Mouse (Mus musculus) testis, postnatal 14 days (tissue): ENCODE data around the gene Evx2.

Experiments
- DNase-seq: peaks from one replicate; pipeline ENCODE4 v3.0.0; 2021; ENCODE audit warnings: low spot score

Gene Evx2

DNA sequence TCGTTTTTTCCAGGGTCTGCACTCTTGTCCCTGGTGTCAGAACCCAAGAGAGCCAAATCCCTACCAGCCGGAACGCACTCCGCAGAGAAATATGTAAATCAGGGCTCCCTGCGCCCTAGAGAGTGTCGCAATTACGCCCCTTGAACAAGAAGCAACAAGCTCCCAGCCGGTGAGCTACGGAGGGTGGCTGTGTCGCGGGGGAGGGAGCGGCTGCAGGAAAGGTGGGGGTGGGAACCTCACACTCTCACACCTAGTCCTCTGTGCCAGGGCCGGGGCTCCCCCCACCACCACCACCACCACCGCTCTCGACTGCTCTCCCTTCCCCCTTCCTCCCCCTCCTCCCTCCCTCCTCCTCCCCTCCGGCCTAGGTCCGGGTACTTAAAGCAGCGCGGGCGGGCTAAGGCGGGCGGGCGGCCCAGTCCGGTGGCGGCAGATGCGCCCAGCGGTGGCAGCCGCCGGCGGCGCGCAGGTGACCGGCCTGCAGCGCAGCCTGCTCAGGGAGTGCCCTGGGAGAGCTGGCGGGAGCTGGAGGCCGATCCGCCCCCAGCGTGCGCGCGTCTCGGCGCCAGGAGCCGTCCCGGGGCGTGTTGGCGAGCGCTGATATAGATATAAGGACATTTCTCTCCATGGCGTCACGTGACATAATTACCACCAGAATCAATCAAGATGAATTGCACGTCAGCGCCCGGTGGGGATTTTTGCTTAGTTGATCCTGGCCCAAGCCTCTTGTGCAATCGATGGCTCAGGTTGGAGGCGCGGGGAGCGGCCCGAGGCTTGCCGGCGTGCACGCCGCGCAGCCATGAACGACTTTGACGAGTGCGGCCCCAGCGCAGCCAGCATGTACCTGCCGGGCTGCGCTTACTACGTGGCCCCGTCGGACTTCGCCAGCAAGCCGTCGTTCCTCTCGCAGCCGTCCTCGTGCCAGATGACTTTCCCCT lies 22.5 kb upstream of the Evx2 start:
- peak; percentile 19 for DNase-seq

DNA sequence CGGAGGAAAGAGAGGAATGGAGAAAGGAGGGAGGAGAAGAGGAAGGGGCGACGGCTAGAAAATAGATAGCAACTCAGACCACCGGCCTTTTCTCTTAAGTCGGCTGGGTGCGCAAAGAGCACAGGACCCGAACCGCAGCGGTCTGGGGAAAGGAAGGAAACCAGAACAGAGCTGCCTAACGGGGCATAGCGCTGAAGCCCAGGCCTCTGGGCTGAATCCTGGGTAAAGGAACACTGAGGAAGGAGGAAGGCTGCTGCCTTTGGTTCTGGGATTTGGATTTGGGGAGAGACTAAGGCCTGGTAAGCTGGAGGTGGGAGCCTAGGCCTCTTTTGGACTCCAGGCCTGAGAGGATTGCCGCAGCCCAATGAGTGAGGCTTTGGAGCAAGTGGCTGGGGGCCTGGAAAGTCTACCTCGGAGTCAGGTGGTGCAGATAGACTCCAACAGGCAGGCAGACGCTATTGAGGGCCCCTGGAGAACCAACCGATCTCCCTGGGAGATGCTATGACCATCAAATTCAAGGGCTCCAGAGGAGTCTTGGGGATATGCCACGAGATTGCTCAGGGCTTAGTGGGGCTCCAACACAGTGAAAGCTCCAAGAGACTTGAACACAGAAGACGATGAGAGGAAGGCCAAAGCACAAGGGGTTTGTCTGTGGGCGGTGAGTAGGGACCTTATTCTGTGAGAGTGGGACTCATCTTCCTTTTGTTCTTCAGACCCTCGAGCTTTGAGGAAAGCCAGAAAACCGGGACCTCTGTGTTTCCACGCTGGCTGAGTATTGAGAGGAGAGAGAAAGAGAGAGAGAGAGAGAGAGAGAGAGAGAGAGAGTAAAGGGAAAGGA lies 21.4 kb upstream of the Evx2 start:
- DNase-seq, result no peak

DNA sequence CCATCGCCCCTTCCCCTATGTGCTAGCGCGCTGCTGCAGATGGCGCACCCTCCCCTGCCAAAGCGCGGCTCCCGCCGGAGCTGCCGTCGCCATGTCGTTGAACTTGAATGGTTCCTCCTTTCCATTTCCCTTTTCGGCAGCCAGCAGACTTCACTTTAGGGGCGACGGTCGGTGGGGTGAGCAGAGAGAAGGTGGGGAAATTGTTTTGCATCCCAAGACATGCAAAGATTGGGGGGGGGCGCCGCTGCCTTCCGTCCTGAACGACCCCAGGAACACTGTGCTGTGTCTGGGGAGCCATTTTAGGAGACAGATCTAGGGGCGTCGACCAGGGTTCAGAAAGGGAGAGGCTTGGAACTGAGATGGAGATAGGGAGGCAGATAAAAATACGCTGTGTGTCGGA lies 20.6 kb upstream of the Evx2 start:
- DNase-seq, result no peak

DNA sequence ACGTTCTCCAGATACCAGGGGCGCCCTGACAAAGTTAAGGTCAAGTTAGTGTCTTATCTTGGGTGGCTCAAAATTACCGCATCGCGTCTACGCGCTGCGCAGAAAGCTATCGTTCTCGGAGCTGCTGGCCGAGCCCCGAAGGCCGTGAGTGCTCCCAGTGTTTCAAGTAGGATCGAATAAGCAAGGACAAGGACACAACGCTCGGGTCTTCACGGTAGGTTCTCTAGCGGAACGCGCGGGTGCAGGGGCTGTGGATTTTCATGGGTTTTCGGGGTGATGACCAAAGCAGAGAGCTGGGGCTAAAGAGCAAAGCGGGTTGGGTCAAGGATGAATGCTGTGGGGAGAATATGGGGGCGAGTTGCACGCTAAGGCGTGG lies 20.2 kb upstream of the Evx2 start:
- no peak for DNase-seq

DNA sequence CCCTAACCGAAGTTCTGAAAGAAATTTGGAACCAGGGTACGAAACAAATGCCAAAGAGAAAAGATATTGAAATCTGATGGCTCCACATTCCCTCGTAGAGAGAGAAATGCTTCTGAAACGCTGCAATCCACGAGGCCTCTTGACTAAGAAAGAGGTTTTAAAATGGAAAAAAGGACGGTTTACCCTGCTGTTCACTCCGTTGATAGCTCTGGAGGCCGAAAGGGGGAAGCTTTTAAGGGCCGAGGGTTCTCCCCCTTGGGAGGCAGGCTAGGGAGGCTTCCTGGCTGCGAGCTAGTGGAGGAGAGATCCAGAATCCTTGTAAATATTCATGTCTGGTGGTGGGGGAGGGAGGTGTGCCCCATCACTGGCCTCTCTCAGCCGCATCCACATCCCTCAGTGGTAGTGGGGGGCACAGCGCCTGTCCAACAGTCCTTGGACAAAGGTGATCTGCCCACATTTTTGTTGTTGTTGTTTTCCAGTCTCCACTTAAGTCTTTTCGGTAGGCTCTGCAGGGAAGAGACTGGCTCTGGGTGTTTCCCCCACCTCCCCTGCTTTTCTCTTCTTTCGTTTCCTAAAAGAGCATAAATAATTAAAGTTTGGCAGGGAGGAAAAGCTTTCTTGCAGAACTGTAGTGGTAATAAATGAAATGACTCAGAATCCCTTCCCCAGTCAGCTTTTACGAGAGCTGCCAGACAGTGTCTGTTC lies 19.7 kb upstream of the Evx2 start, which contains the start of gene Hoxd11:
Hoxd11 (plus strand) TSS at position 667 of the 705 bp plus-strand sequence.
- no peak for DNase-seq

DNA sequence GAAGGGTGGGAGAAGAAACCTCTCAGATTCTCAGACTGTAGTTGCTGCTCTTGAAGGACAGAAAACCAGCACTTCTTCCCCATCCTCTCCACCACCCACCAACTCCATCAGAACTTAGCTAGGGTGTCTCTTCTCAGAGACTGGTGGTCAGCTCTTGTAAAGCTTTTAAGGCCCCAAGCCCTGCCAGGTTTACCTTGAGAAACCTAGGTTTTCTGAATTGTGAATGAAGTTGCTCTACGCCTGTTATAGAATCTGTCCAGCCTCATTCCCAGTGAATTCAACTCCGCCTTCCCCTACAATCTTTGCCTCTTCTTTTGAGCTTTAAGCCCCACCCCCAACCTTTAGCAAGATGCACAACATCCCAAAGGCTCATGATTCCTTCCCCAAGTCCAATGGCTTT lies 17.7 kb upstream of the Evx2 start:
- DNase-seq, result no peak

DNA sequence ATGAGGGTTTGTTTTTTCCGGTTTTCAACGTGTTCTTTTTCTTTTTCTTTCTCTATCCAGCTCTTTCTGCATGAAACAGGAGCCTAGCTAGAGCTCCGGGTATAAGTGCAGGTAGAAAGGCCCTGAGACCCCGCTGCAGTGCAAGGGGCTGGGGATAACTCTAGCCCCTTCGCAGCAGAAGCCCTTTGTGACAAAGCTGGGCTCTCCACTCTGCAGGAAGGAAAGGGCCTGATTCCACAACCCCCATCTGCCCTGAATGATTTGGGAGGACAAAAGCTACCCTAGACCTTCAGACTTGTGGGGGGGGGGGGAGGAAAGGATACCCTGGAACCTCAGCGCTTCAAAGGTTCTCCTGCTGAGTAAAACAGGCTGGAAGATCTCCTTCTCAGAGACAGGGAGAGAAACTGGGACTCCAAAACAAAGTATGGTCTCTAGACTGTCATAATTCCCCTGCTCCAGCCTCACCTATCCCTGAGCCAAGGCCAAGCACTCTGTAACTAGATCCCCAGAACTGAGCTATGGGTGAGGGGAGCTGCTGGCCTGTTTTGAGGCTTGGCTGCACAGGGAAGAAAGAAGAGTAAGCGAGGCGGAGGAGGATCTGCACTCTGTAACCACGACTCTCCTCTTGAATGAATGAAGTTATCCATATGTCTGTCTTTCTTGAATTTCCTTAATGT lies 17.2 kb upstream of the Evx2 start:
- no peak for DNase-seq

DNA sequence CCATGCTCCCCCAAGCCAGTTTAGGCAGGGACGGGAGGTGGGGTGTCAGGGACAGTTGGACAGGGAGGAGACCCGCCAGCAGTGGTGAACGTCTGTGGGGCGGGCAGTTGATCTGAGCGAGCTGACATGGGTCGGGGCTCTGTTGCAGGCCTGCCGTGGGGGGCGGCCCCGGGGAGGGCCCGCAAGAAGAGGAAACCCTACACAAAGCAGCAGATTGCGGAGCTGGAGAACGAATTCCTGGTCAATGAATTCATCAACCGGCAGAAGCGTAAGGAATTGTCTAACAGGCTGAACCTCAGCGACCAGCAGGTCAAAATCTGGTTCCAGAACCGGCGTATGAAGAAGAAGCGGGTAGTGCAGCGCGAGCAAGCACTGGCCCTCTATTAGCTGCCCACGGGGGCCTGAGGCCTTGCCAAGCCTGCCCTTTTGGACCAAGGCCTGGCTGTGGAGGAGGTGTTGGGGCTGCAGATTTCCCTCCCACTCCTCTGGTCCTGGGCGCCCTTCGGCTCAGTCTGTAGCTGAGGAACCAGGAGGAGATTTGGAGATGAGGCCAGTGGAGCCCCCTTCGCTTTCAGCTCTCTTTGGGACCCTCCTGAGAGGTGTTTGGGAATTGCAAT lies 16.4 kb upstream of the Evx2 start:
- no peak for DNase-seq

DNA sequence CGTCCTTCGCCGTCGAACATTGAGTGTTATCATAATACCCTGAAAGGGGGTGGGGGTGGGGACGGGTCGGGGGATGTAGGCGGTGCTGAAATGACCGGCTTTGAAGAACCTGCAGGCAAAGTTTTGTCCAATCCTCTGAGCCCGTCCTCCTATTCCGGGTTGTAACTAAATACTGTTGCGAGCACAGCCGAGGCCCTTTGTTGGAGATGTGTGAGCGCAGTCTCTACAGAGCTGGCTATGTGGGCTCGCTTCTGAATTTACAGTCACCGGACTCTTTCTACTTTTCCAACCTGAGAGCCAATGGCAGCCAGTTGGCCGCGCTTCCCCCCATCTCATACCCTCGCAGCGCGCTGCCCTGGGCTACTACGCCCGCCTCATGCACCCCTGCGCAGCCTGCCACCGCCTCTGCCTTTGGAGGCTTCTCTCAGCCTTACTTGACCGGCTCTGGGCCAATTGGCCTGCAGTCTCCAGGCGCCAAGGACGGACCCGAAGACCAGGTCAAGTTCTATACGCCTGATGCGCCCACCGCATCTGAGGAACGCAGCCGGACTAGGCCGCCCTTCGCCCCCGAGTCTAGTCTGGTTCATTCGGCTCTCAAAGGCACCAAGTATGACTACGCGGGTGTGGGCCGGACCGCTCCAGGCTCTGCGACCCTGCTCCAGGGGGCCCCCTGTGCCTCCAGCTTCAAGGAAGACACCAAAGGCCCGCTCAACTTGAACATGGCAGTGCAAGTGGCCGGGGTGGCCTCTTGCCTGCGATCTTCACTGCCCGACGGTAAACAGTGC lies 15.7 kb upstream of the Evx2 start, which contains the start of gene Hoxd12:
Hoxd12 (plus strand) TSS at position 133 of the 785 bp plus-strand sequence.
- no peak for DNase-seq

DNA sequence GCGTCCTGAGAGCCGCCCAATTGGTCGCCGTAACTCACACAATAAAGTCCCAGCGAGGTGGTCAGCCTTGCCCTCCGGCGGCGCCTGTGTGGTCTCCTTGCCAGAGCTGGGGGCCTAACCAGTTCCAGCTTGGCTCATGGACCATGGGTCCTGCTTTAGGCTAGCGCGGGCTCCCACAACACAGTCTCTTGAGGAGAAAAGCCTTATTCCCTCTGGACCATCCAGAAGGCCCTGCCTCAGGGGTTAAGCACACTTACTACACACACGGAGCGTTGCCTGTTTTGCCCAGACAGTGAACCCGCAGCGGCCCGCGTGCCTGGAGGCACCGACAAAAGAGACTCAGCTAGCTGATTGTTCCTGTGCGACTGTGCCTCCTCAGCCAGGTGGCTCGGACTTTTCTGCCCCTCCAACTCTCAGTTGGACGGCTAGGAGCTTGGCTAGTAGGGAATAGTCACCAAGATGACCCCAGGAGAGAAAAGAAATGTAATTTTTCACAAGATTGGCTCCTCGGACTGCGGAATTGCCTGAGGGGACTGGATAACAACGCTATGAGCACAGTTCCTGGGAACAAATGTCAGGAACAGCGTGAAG lies 14.6 kb upstream of the Evx2 start:
- no peak for DNase-seq

DNA sequence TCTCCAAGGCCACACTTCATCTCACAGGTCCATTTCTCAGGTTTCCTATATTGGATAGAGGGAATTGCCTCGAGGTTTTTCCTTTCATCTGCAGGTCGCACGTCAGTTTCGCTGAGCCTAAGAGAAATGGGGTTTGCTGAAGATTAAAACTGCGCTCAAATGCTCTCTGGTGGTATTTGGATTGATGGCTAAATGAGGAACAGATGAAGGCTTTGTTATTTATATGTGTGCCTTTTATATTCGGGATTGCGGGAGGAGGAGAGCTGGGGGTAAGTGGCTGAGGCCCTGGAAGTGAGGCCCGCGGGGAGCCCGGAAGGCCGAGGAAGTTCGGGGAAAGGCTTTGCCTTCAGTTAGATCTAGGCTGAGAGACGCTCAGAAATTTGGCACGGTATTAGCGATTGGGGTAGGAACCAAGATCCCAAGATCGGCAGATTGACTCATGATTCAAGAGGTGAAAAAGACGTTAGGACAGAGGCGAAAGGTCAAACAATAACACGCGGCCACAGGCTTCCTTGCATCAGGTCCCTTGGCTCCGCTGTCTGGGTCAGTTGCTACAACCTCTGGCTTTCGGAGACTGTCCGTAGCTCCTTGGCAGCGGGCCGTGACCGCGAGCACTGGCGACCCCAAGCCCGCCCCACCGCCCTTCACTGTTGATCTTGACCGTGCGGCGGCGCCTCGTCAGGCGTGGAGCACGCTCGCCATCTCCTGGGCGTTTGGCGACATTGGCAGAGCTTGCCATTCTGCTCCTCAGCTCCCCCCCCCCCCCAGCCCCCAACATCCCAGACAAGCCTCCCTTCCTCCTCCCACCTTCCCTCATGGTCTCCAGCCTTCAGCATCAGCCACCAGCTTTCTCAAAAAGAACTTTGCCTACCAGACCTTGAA lies 13.4 kb upstream of the Evx2 start:
- peak; percentile 39 for DNase-seq

DNA sequence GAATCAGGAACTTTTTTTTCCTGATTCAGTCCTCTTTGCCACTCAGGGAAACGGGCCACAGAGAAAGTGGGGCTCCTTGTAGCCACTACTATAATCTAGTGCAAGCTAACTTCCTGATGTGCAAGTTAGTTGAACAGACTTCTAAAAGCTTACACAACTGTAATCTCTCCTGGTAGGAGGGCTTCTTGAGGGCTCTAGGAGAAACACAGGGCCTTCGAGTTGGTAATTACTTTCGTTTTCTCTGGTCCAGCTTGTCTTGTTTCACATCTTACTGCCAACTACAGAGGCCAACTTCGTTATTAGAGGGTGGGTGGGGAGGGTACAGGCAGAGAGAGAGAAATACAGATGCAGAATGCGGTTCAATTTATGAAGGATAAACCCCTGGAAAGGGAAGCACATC lies 12.5 kb upstream of the Evx2 start:
- no peak for DNase-seq

DNA sequence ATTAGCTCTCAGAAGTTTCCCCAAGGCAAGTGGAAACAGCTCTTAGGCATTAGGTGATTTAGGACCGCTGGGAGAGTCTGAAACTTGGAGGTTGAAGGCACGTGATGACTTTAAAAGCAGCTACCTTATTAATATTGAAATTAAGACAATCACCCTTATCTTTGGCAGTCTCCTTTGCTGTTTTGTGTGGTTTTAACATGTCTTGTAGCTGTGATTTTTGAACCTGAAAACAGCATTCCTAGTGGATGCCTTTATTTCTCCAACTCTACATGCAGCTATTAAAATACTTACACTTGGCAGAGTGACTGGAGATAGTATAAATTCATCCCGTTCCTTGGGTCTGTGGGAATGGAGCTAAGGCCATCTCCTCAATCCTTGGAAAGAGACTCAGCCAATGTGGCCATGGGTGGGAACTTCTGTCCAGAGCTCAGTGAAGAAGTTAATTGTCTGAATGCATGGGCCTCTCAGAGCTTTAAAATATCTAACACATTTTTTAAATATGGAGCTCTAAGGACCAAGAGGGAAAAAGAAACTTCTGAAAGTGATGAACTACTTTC lies 11.4 kb upstream of the Evx2 start:
- no peak for DNase-seq

DNA sequence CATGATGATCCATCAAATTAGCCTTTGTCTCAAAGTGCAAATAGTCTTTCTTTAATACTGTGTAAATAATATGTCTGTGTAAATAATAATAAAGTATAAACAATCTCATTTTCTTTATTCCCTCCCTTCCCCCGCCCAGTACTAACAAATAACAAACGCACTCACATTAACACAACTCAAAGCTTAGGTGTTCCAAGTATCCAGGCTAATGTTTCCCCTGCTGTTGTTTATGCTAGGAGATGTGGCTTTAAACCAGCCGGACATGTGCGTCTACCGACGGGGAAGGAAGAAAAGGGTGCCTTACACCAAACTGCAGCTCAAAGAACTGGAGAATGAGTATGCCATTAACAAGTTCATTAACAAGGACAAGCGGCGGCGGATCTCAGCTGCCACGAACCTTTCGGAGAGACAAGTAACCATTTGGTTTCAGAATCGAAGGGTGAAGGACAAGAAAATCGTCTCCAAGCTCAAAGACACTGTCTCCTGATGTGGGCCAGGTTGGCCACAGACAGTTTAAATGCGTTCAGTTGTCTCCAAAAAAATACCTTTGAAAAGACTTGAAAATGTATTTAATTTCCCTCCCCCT lies 10.4 kb upstream of the Evx2 start:
- no peak for DNase-seq

DNA sequence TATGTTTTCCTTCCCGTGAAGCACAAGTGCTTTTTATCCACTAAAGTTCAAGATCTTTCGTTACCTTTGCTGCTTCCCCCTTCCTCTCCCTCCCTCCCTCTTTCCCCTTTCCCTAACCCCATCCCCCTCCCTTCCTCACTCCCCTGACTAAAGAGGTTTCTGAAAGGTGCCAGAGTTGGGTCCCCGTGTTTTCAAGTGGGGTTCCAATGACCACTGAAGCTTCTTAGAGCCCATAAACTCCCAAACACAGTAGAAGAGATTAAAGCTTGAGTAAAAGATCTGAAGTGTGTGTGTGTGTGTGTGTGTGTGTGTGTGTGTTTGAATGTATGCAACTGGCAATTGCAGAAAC lies 9.8 kb upstream of the Evx2 start:
- DNase-seq, result no peak

DNA sequence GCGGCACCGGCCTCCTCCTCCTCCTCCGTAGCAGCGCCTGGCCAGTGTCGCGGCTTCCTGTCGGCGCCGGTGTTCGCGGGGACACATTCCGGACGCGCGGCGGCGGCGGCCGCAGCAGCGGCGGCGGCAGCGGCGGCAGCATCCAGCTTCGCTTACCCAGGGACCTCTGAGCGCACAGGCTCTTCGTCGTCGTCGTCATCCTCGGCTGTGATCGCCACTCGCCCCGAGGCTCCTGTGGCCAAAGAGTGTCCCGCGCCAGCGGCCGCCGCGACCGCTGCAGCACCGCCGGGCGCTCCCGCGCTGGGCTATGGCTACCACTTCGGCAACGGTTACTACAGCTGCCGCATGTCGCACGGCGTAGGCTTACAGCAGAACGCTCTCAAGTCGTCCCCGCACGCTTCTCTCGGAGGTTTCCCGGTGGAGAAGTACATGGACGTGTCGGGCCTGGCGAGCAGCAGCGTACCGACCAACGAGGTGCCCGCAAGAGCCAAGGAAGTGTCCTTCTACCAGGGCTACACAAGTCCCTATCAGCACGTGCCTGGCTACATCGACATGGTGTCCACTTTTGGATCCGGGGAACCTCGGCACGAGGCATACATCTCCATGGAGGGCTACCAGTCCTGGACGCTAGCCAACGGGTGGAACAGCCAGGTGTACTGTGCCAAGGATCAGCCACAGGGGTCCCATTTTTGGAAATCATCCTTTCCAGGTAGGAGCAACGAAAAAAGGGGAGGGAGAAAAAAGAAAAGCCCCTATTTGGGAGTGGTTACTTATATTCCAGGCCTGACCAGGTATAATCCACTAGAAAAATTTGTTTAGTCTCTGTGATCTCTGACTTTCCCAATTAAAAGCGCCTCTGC lies 9.2 kb upstream of the Evx2 start:
- DNase-seq, result no peak

DNA sequence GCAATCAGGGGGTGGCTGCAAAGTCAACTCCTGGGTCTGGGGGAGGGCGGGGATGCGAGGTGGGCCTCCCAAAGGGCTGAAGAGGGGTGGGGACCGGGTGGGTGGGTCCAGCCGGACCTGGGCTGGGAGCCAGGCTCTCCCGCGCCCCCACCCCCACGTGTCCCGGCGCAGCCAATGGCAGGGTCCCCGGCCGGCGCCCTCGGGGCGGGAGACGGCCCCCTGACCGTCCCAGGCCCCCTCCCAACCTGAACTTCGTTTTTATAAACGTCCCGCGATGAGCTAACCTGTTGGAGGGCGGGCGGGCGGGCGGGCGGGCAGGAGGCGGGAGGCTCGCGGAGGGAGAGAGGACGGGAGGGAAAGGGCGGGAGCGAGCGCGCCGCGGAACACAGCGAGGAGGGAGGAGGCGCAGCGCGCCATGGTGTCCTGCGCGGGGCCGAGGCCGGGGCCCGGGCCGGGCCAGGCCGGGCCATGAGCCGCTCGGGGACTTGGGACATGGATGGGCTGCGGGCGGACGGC lies 8.5 kb upstream of the Evx2 start, which contains the start of gene Hoxd13:
Hoxd13 (plus strand) TSS at position 469 of the 516 bp plus-strand sequence.
- DNase-seq, result no peak
